In the genomic region with DNA sequence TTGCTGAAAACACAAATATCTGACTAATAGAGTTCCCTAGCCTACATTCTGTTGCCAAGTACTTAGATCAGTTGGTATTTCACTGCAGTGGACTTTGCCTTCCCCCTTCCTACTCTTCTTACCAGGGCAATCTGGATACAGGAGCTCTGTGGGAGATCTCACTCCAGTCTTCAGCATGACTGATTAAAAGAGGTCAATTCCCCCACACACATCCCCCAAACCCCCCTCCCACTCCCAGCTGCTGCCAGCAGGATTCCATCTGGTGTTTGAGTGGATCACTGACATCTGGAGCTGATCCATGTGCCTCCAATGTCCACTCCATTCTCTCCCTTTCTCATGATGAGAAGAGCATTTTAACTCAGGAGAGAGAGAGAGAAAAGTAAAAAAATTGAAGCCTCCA, we compare ENCODE assay signal across 13 mouse cellular contexts.
DNase-seq lines count a peak whose midpoint lies in the region; ATAC-seq and TF ChIP-seq lines count a peak whose summit lies in the region.
"Had no signal": no experiment of that assay in that cellular context is flagged by ENCODE, and none has a peak within 500 bp of the region (broad histone marks: within the 10 kb centered on the region; RNA-seq: fewer than 3 reads in every experiment).

No protein-coding gene starts in this region.

- no peaks in the 10 kb centered on the region for H3K27me3 ChIP-seq in forebrain, embryonic 10.5 days (ENCODE audit: poor library complexity, severe bottlenecking)
- H3K27me3 ChIP-seq in forebrain, embryonic 16.5 days (replicated peaks; ENCODE audit: control insufficient read depth, insufficient read depth, low read length): no peaks in the 10 kb centered on the region
- H3K27me3 ChIP-seq in midbrain, embryonic 10.5 days (ENCODE audit: low read depth, poor library complexity, severe bottlenecking): no peaks in the 10 kb centered on the region
- no peaks in the 10 kb centered on the region for H3K27me3 ChIP-seq in midbrain, embryonic 13.5 days
- no peaks in the 10 kb centered on the region for H3K27me3 ChIP-seq in kidney, postnatal 0 days (ENCODE audit: insufficient read depth, low read length)
- H3K27me3 ChIP-seq: heart, embryonic 15.5 days had no signal

- DNase-seq in forebrain, embryonic 10.5 days (ENCODE audit: extremely low spot score, low spot score): peak; percentile 17
- peak; percentile 25 for DNase-seq in midbrain, embryonic 10.5 days (ENCODE audit: low spot score)
- DNase-seq in kidney, postnatal 0 days (ENCODE audit: low spot score): peak; percentile 22
- DNase-seq in retina, adult 2 months (ENCODE audit: low read depth, low spot score): peak; percentile 13
- DNase-seq in cerebellum, adult 8-10 months: no peak
- no peak for DNase-seq in frontal cortex, postnatal 36 days (ENCODE audit: low spot score in 2 of 2)
- DNase-seq: cerebellum, adult 11 months; layer of hippocampus, adult 9-11 months; liver; thymus, postnatal 36 days had no signal

- no peak overlapping the region for H3K27ac ChIP-seq in forebrain, embryonic 10.5 days
- H3K27ac ChIP-seq in forebrain, embryonic 16.5 days (ENCODE audit: low read length): no peak overlapping the region
- no peak overlapping the region for H3K27ac ChIP-seq in midbrain, embryonic 10.5 days (replicated peaks)
- H3K27ac ChIP-seq in midbrain, embryonic 13.5 days: no peak overlapping the region
- H3K27ac ChIP-seq in kidney, postnatal 0 days: no peak overlapping the region
- H3K27ac ChIP-seq: heart, embryonic 15.5 days had no signal

- ATAC-seq in forebrain, embryonic 16.5 days: no peak
- ATAC-seq in midbrain, embryonic 13.5 days: no peak
- ATAC-seq in kidney, postnatal 0 days (replicated peaks; ENCODE audit: low FRiP score, low read depth): no peak

- H3K9me3 ChIP-seq in forebrain, embryonic 10.5 days: no peaks in the 10 kb centered on the region
- no peaks in the 10 kb centered on the region for H3K9me3 ChIP-seq in forebrain, embryonic 16.5 days (ENCODE audit: control insufficient read depth, low read length)
- H3K9me3 ChIP-seq in midbrain, embryonic 10.5 days (replicated peaks): no peaks in the 10 kb centered on the region
- H3K9me3 ChIP-seq in midbrain, embryonic 13.5 days: no peaks in the 10 kb centered on the region
- H3K9me3 ChIP-seq in kidney, postnatal 0 days (replicated peaks; ENCODE audit: low read length): no peaks in the 10 kb centered on the region
- H3K9me3 ChIP-seq: heart, embryonic 15.5 days had no signal

- no peak overlapping the region for H3K4me2 ChIP-seq in forebrain, embryonic 16.5 days (ENCODE audit: low read length)
- no peak overlapping the region for H3K4me2 ChIP-seq in midbrain, embryonic 13.5 days (replicated peaks)
- no peak overlapping the region for H3K4me2 ChIP-seq in kidney, postnatal 0 days (ENCODE audit: low read length)
- H3K4me2 ChIP-seq: heart, embryonic 15.5 days had no signal

- no peaks in the 10 kb centered on the region for H3K4me1 ChIP-seq in forebrain, embryonic 10.5 days
- no peaks in the 10 kb centered on the region for H3K4me1 ChIP-seq in forebrain, embryonic 16.5 days (replicated peaks; ENCODE audit: control insufficient read depth, insufficient read depth, low read length)
- H3K4me1 ChIP-seq in midbrain, embryonic 10.5 days: 0 out of 2 replicates have a peak, but pooled peaks cover 3% of the 10 kb centered on the region
- H3K4me1 ChIP-seq in midbrain, embryonic 13.5 days (replicated peaks): no peaks in the 10 kb centered on the region
- no peaks in the 10 kb centered on the region for H3K4me1 ChIP-seq in kidney, postnatal 0 days (replicated peaks; ENCODE audit: insufficient read depth, low read length)
- H3K4me1 ChIP-seq: heart, embryonic 15.5 days had no signal

- no peak overlapping the region for H3K9ac ChIP-seq in forebrain, embryonic 16.5 days (replicated peaks; ENCODE audit: low read depth, low read length)
- H3K9ac ChIP-seq in midbrain, embryonic 13.5 days (replicated peaks): no peak overlapping the region
- H3K9ac ChIP-seq in kidney, postnatal 0 days (ENCODE audit: low read depth, low read length): no peak overlapping the region
- H3K9ac ChIP-seq: heart, embryonic 15.5 days had no signal

- H3K4me3 ChIP-seq in forebrain, embryonic 10.5 days: no peak overlapping the region
- no peak overlapping the region for H3K4me3 ChIP-seq in forebrain, embryonic 16.5 days (replicated peaks; ENCODE audit: low read length)
- H3K4me3 ChIP-seq in midbrain, embryonic 10.5 days: no peak overlapping the region
- no peak overlapping the region for H3K4me3 ChIP-seq in midbrain, embryonic 13.5 days (replicated peaks)
- H3K4me3 ChIP-seq in kidney, postnatal 0 days (replicated peaks; ENCODE audit: low read depth, low read length): no peak overlapping the region
- H3K4me3 ChIP-seq: heart, embryonic 15.5 days had no signal

- no peaks in the 10 kb centered on the region for H3K36me3 ChIP-seq in forebrain, embryonic 10.5 days (replicated peaks)
- no peaks in the 10 kb centered on the region for H3K36me3 ChIP-seq in forebrain, embryonic 16.5 days (ENCODE audit: control insufficient read depth, insufficient read depth)
- no peaks in the 10 kb centered on the region for H3K36me3 ChIP-seq in midbrain, embryonic 10.5 days
- no peaks in the 10 kb centered on the region for H3K36me3 ChIP-seq in midbrain, embryonic 13.5 days
- H3K36me3 ChIP-seq in kidney, postnatal 0 days (ENCODE audit: insufficient read depth, low read length): no peaks in the 10 kb centered on the region
- H3K36me3 ChIP-seq: heart, embryonic 15.5 days had no signal

- no peak for TF ChIP-seq CTCF in kidney, postnatal 0 days (IDR thresholded peaks at IDR 0.05; ENCODE audit: low read depth)

Comparison
In these comparisons a context has a peak if more than half of its experiments do, and no peak if none do; other contexts are left out.
1. DNase-seq: peak in forebrain, embryonic 10.5 days (single experiment), midbrain, embryonic 10.5 days (single experiment), kidney, postnatal 0 days (single experiment) and retina, adult 2 months (single experiment); none in cerebellum, adult 8-10 months (single experiment) and frontal cortex, postnatal 36 days (0 of 2).